Mouse (Mus musculus) cerebellum, adult 11 months (tissue): Measurements from ENCODE around the gene Pramel4.
"Not testable (repeated sequence)": the region's sequence is repeated elsewhere in the genome, so short reads cannot be mapped to it uniquely, and the experiment has no call there.

Experiments
- DNase-seq: peaks from one replicate; pipeline ENCODE4 v3.0.0; 2022

Gene Pramel4

DNA sequence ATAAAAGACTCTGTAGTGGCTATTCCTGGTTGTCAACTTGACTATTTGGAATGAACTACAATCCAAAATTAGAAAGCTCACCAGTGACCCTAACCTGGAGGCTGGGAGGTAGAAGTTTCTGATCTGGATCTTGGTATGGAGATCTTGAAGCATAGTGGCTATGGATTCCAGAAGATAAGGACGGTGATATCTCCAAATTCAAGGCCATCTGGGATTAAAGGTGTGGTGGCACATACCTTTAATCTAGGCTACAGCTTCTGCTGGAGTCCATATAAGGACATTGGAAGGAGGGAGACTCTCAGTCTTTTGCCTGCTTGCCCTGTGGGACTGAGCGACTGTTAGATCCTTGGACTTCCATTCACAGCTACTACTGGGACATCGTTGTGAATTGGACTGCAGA lies at the start of gene Pramel4:
Pramel4 (plus strand) TSS at position 301 of the 400 bp plus-strand sequence.
- not testable (repeated sequence) for DNase-seq

DNA sequence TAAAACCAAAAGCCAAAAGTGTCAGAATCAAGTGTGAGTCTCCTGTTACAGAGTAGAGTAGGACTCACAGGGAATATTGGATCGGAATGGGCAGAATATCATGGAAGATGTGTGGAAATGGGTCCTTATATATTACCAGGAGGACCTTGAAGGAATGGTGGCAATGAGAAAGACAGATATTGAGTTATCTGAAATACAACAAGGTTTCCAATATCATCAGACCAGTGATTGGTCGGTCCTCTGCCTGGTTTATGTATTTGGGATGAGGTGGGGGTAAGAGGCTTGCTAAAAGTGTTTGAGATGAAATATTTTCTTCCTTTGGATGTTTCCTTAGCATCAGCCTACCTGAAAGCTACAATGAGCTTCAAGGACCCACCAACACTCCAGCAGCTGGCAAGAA lies 47.2 kb downstream of the Pramel4 start, which contains the start of gene Gm13102:
Gm13102 (plus strand) TSS at position 301 of the 400 bp plus-strand sequence.
- not testable (repeated sequence) for DNase-seq
